Mouse (Mus musculus): ENCODE results near the gene Slc9a6. TPM values are rescaled to one million over a fixed set of nuclear protein-coding genes. Genes with fewer than 3 reads are reported as not detected.

Gene Slc9a6
- total RNA-seq (2021) = 100 to 1,000 TPM; 105 to 117 TPM
- long read RNA-seq, full-length matches to known transcripts = 39 of 65 reads
- long read RNA-seq, partial matches to known transcripts = 6 of 65 reads
- long read RNA-seq, other reads (novel, unspliced or antisense) = 20 of 65 reads

- DNase-seq (ENCODE audit: low spot score in 2 of 2) = peak; percentile 58 to 67
Measured at GRCm38 (mm10) chrX:56609623-56610317, at the start of gene Slc9a6. Slc9a6 (plus strand) TSS chrX:56609757.

- peak in 1 of 2 experiments; percentile 2 for DNase-seq (ENCODE audit: low spot score in 2 of 2)
Measured at GRCm38 (mm10) chrX:56572465-56572864, 37.1 kb upstream of the Slc9a6 start.

- no peak for DNase-seq (ENCODE audit: low spot score in 2 of 2)
Measured at GRCm38 (mm10) chrX:56578200-56578599, 31.4 kb upstream of the Slc9a6 start.

GRCm38 (mm10) chrX:56597219-56597886 lies 12.2 kb upstream of the Slc9a6 start:
- DNase-seq (ENCODE audit: low spot score in 2 of 2) = no peak

GRCm38 (mm10) chrX:56597887-56598640 lies 11.5 kb upstream of the Slc9a6 start, which contains the start of gene Mmgt1:
Mmgt1 (minus strand) TSS chrX:56598069.
- DNase-seq (ENCODE audit: low spot score in 2 of 2) = peak; percentile 92 to 94

GRCm38 (mm10) chrX:56606536-56606935 lies 3.0 kb upstream of the Slc9a6 start:
- no peak for DNase-seq (ENCODE audit: low spot score in 2 of 2)

- DNase-seq (ENCODE audit: low spot score in 2 of 2) = no peak
Measured at GRCm38 (mm10) chrX:56607032-56607710, 2.4 kb upstream of the Slc9a6 start.

- DNase-seq (ENCODE audit: low spot score in 2 of 2) = no peak
Measured at GRCm38 (mm10) chrX:56609285-56609622, 303 bp upstream of the Slc9a6 start.

- DNase-seq (ENCODE audit: low spot score in 2 of 2) = peak in 1 of 2 experiments; percentile 3
Measured at GRCm38 (mm10) chrX:56610318-56610694, 749 bp downstream of the Slc9a6 start.

- no peak for DNase-seq (ENCODE audit: low spot score in 2 of 2)
Measured at GRCm38 (mm10) chrX:56615236-56615635, 5.7 kb downstream of the Slc9a6 start.

GRCm38 (mm10) chrX:56636185-56636584 lies 26.6 kb downstream of the Slc9a6 start:
- DNase-seq (ENCODE audit: low spot score in 2 of 2) = no peak

- DNase-seq (ENCODE audit: low spot score in 2 of 2) = no peak
Measured at GRCm38 (mm10) chrX:56640066-56640465, 30.5 kb downstream of the Slc9a6 start.

- DNase-seq (ENCODE audit: low spot score in 2 of 2) = peak in 1 of 2 experiments; percentile 30
Measured at GRCm38 (mm10) chrX:56649549-56650354, 40.2 kb downstream of the Slc9a6 start.

- no peak for DNase-seq (ENCODE audit: low spot score in 2 of 2)
Measured at GRCm38 (mm10) chrX:56650355-56650652, 40.7 kb downstream of the Slc9a6 start.

GRCm38 (mm10) chrX:56650885-56651284 lies 41.3 kb downstream of the Slc9a6 start:
- DNase-seq (ENCODE audit: low spot score in 2 of 2) = no peak

GRCm38 (mm10) chrX:56651738-56652137 lies 42.2 kb downstream of the Slc9a6 start:
- no peak for DNase-seq (ENCODE audit: low spot score in 2 of 2)

- no peak for DNase-seq (ENCODE audit: low spot score in 2 of 2)
Measured at GRCm38 (mm10) chrX:56655686-56656085, 46.1 kb downstream of the Slc9a6 start.

- DNase-seq (ENCODE audit: low spot score in 2 of 2) = no peak
Measured at GRCm38 (mm10) chrX:56659286-56659685, 49.7 kb downstream of the Slc9a6 start.

- no peak for DNase-seq (ENCODE audit: low spot score in 2 of 2)
Measured at GRCm38 (mm10) chrX:56661143-56661542, 51.6 kb downstream of the Slc9a6 start.

GRCm38 (mm10) chrX:56662316-56662715 lies 52.8 kb downstream of the Slc9a6 start:
- no peak for DNase-seq (ENCODE audit: low spot score in 2 of 2)

- no peak for DNase-seq (ENCODE audit: low spot score in 2 of 2)
Measured at GRCm38 (mm10) chrX:56663377-56663776, 53.8 kb downstream of the Slc9a6 start.

Data from layer of hippocampus, adult 18-20 months (tissue).